Mouse (Mus musculus): ENCODE data around the gene Dag1. TPM values are rescaled to one million over a fixed set of nuclear protein-coding genes. Genes with fewer than 3 reads are reported as not detected.

The Dag1 gene
- polyA plus RNA-seq, 1 experiment = 0.75 TPM

GRCm38 (mm10) chr9:108163646-108164284, 100.0 kb downstream of the Dag1 start:
- Histone ChIP-seq H3K27me3 (ENCODE audit: control insufficient read depth) (peaks cover 3% of the 10 kb centered on the region), H3K36me3 (ENCODE audit: control insufficient read depth) (no peaks in the 10 kb centered on the region), H3K4me3 (replicated peaks) (no peak overlapping the region), H3K4me1 (ENCODE audit: control insufficient read depth) (no peaks in the 10 kb centered on the region; the same call in none of the 2 replicates), H3K9me3 (ENCODE audit: control insufficient read depth, low read length) (no peaks in the 10 kb centered on the region)
- TF ChIP-seq GATA1 (IDR thresholded peaks at IDR 0.05; ENCODE audit: low read length) (no peak), TAL1 (IDR thresholded peaks at IDR 0.05; ENCODE audit: low read length) (no peak)

- Histone ChIP-seq H3K36me3 (ENCODE audit: control insufficient read depth) (no peaks in the 10 kb centered on the region), H3K4me3 (replicated peaks) (no peak overlapping the region), H3K4me1 (ENCODE audit: control insufficient read depth) (no peaks in the 10 kb centered on the region), H3K27me3 (ENCODE audit: control insufficient read depth) (peaks cover 3% of the 10 kb centered on the region), H3K9me3 (ENCODE audit: control insufficient read depth, low read length) (no peaks in the 10 kb centered on the region)
- no peak for TF ChIP-seq GATA1 (IDR thresholded peaks at IDR 0.05; ENCODE audit: low read length)
- no peak for TF ChIP-seq TAL1 (IDR thresholded peaks at IDR 0.05; ENCODE audit: low read length)
These were observed 105.9 kb downstream of the Dag1 start for GRCm38 (mm10) chr9:108157891-108158290.

GRCm38 (mm10) chr9:108157451-108157850, 106.3 kb downstream of the Dag1 start:
- H3K4me1 ChIP-seq (ENCODE audit: control insufficient read depth) = no peaks in the 10 kb centered on the region

GRCm38 (mm10) chr9:108156786-108157185, 107.0 kb downstream of the Dag1 start:
- TF ChIP-seq TAL1 (IDR thresholded peaks at IDR 0.05; ENCODE audit: low read length) (no peak), GATA1 (IDR thresholded peaks at IDR 0.05; ENCODE audit: low read length) (no peak)
- Histone ChIP-seq H3K4me1 (ENCODE audit: control insufficient read depth) (no peaks in the 10 kb centered on the region), H3K9me3 (ENCODE audit: control insufficient read depth, low read length) (no peaks in the 10 kb centered on the region), H3K27me3 (ENCODE audit: control insufficient read depth) (peaks cover 3% of the 10 kb centered on the region), H3K36me3 (ENCODE audit: control insufficient read depth) (no peaks in the 10 kb centered on the region), H3K4me3 (replicated peaks) (no peak overlapping the region)

More at GRCm38 (mm10) chr9:108157451-108157850, 106.3 kb downstream of the Dag1 start:
- H3K36me3 ChIP-seq (ENCODE audit: control insufficient read depth) = no peaks in the 10 kb centered on the region
- no peak overlapping the region for H3K4me3 ChIP-seq (replicated peaks)
- peaks cover 3% of the 10 kb centered on the region for H3K27me3 ChIP-seq (ENCODE audit: control insufficient read depth)
- TF ChIP-seq GATA1 (IDR thresholded peaks at IDR 0.05; ENCODE audit: low read length) (no peak), TAL1 (IDR thresholded peaks at IDR 0.05; ENCODE audit: low read length) (no peak)
- H3K9me3 ChIP-seq (ENCODE audit: control insufficient read depth, low read length) = no peaks in the 10 kb centered on the region

GRCm38 (mm10) chr9:108154814-108155213, 108.9 kb downstream of the Dag1 start:
- no peak for TF ChIP-seq GATA1 (IDR thresholded peaks at IDR 0.05; ENCODE audit: low read length)
- TF ChIP-seq TAL1 (IDR thresholded peaks at IDR 0.05; ENCODE audit: low read length) = no peak
- Histone ChIP-seq H3K36me3 (ENCODE audit: control insufficient read depth) (no peaks in the 10 kb centered on the region), H3K4me3 (replicated peaks) (no peak overlapping the region), H3K27me3 (ENCODE audit: control insufficient read depth) (no peaks in the 10 kb centered on the region; the same call in 1 of the 2 replicates), H3K4me1 (ENCODE audit: control insufficient read depth) (no peaks in the 10 kb centered on the region), H3K9me3 (ENCODE audit: control insufficient read depth, low read length) (peaks cover 3% of the 10 kb centered on the region)

Other genes starting within 250 kb of the Dag1 start
- gene Gmppb, start 214.7 kb downstream of the Dag1 start, polyA plus RNA-seq (2012) = 0.32 and 0.61 TPM in 2 replicates
- 0.01 and 0.08 TPM in 2 replicates for gene Amigo3, start 210.8 kb downstream of the Dag1 start, polyA plus RNA-seq (2012)
- 2.4 and 2.6 TPM in 2 replicates for gene Mst1, start 183.5 kb downstream of the Dag1 start, polyA plus RNA-seq (2012)
- gene Rnf123, start 180.6 kb downstream of the Dag1 start, polyA plus RNA-seq (2012) = 107 and 276 TPM in 2 replicates
- gene Apeh, start 169.4 kb downstream of the Dag1 start, polyA plus RNA-seq (2012) = 47.5 and 65.3 TPM in 2 replicates
- 0.03 and 0.07 TPM in 2 replicates for gene Bsn, start 73.6 kb downstream of the Dag1 start, polyA plus RNA-seq (2012)
- gene Nicn1, start 26.5 kb upstream of the Dag1 start, polyA plus RNA-seq (2012) = not detected in 2 replicates
- not detected in 2 replicates for gene Amt, start 32.9 kb upstream of the Dag1 start, polyA plus RNA-seq (2012)
- gene Rhoa, start 42.2 kb upstream of the Dag1 start, polyA plus RNA-seq (2012) = 12.9 and 13.9 TPM in 2 replicates
- 0.16 TPM in 2 replicates for gene Tcta, start 42.2 kb upstream of the Dag1 start, polyA plus RNA-seq (2012)
- 533 and 609 TPM in 2 replicates for gene Gpx1, start 74.9 kb upstream of the Dag1 start, polyA plus RNA-seq (2012)
- 16.0 and 23.8 TPM in 2 replicates for gene Usp4, start 83.9 kb upstream of the Dag1 start, polyA plus RNA-seq (2012)
- 0.88 and 0.93 TPM in 2 replicates for gene 1700102P08Rik, start 128.8 kb upstream of the Dag1 start, polyA plus RNA-seq (2012)
- gene Ccdc36, start 164.5 kb upstream of the Dag1 start, polyA plus RNA-seq (2012) = not detected in 2 replicates
- not detected in 2 replicates for gene BC048562, start 172.5 kb upstream of the Dag1 start, polyA plus RNA-seq (2012)
- gene Ccdc71, start 196.6 kb upstream of the Dag1 start, polyA plus RNA-seq (2012) = 1.1 and 1.4 TPM in 2 replicates
- 1.8 and 1.9 TPM in 2 replicates for gene Klhdc8b, start 197.6 kb upstream of the Dag1 start, polyA plus RNA-seq (2012)
- 0.02 and 0.05 TPM in 2 replicates for gene Lamb2, start 215.8 kb upstream of the Dag1 start, polyA plus RNA-seq (2012)
- gene Usp19, start 226.6 kb upstream of the Dag1 start, polyA plus RNA-seq (2012) = 10.7 and 11.0 TPM in 2 replicates
- gene Qars, start 243.7 kb upstream of the Dag1 start, polyA plus RNA-seq (2012) = 5.3 and 5.9 TPM in 2 replicates